Mouse (Mus musculus): ENCODE results near the gene Mfsd11.
A peak's percentile ranks its signal among the peaks of the same experiment; 100 is the strongest.

DNA sequence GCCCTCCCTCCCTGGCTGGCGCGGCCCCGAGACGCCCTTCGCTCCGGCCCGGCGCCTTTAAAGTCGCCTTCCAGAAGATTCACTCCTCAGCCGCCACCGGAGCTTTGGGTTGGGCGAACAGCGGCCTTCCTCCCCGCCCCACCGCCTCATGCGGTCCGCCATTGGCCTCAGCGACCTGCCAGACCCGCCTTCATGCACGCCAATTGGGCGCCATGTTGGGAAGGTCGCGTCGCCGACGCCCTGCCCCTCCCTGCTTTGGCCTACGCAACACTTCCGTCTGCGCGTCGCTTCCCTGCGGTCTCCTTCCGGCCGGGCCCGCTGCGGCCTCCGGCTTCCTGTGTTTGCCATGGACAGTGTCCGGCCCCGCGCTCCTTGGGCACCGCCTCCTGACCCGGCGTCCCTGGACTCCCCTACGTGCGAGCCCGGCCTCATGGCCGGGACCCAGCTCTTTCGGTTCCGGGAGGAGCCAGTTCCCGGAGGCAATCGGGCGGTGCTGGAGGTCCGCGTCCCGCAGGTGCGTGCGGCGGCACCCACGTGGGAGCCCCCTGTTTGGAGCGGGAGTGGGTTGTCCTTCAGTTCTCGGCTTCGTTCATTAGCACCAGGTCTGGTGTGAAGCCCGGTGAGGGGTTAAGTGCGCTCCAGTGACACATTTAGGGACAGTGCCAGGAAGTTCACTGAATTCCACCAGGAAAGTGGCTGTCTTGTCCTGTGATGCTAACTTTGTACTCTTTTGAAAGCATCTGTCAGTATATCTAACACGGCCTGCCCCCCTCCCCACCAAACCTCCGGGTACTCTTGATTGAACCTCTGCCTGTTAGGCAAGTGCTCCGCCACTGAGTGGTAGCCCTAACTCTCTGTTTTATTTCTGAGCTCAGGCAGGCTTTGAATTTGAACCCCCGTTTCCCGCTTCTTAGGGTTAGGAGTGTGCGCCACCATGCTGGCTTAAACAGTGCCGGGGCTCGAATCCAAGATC is 8.7 kb upstream of the Mfsd11 start, which contains the start of the genes Mettl23 and Jmjd6:
- peak; percentile 61 for TF ChIP-seq POLR2A (IDR thresholded peaks at IDR 0.05; ENCODE audit: borderline replicate concordance, insufficient read depth, low read length)
- no peak for TF ChIP-seq CTCF (IDR thresholded peaks at IDR 0.05; ENCODE audit: borderline replicate concordance, insufficient read depth, low read depth, low read length)
